Mouse (Mus musculus) heart, adult 10 weeks (tissue): ENCODE results near the gene Sarnp. TPM values are rescaled to one million over a fixed set of nuclear protein-coding genes. Genes with fewer than 3 reads are reported as not detected.

Experiments used
- polyA plus RNA-seq: library from polyadenylated mRNA; stranded (reverse); fragments of 350-450 nt; fragmentation: Illumina TruSeq; extraction: RNeasy Lipid Tissue Mini Kit (QIAGEN cat#74804); gene quantifications from one replicate; pipeline ENCODE4 v1.2.3, GENCODE M21; 2014; ENCODE audit warnings: low read depth, low replicate concordance

Sarnp gene
- 89.3 TPM for polyA plus RNA-seq

GRCm38 (mm10) chr10:128817033-128817432 lies at the start of gene Sarnp:
Gene Sarnp, plus strand, starts transcription at chr10:128817333.

DNA sequence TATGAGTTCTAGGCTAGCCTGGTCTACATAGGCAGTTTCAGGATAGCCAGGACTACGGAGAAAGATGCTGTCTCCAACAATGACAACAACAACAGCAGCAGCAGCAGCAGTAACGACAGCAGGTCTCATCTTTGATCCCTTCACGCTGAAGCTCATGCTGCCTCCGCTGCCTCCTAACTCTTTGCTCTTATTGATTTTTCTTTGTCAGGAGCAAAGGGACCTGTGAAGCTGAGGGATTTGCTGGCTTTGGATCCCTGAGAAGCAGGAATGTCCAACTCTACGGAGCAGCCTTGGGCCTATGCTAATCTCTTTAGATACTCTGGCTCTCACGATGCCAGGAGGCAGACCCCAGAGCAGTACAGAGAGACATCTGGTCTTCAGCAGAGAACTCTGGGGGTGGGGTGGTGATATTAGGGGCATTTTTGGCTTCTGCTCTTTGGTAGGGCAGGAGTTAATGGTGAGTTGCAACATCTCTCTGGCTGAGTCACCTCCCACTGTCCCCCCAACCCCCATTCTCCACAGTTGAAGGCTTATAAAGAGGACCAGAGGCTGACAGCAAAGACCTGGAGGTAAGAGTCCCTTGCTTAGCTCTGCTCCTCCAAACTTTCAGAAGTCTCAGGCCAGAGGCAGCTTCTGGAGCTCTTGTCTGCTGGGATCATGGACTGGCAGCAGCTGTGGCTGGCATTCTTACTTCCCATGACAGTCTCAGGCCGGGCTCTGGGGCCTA lies 26.6 kb upstream of the Sarnp start, which contains the start of gene Mmp19:
TSS of gene Mmp19 (plus strand) at position 513 of the 727 bp plus-strand sequence.

GRCm38 (mm10) chr10:128803771-128804270 lies 13.3 kb upstream of the Sarnp start, which contains the start of gene Dnajc14:
Gene Dnajc14, plus strand, starts transcription at chr10:128804062.

DNA sequence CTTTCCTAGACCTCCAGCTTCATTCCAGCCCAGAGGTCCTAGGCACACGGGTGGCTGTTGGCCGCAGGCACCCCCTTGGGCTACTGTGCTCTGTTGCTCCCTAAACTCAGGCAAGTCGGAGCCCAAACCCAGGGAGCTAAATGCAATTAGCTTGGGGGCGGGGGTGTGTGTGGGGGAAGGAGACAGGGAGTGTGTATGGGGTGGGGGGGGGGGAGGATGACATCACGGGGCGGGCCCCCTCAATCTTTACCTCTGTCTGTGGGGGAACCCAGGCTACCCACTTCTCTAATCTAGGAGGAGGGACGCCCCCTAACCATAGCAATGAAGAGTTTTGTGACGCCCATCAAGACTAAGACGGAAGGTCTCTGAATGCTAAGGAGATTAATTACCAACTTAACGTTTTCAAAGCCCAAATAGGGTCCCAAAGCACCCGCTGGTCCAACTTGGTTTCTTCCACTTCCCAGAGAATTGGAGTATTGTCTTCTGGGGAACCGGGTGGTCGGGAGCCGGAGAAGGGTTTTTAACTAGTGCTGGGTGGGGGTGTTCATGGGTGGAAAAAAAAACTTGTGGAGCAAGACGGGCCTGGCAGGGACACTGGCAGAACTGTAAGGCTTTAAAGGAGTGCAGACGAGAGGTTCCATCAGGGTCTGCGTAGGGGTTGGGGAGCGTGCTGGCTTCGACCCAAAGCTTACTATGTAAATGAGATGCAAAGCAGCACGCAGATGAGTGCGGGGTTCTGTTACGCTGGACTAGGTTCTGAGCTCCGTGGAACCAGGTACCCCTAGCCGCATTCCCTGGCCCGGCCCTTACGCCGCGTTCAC lies 12.7 kb upstream of the Sarnp start, which contains the start of gene Tmem198b:
TSS of gene Tmem198b (minus strand) at position 100 of the 821 bp plus-strand sequence.

GRCm38 (mm10) chr10:128821358-128822056 lies 4.4 kb downstream of the Sarnp start, which contains the start of gene Ormdl2:
Gene Ormdl2, minus strand, starts transcription at chr10:128821645.

GRCm38 (mm10) chr10:128891296-128892094 lies 74.4 kb downstream of the Sarnp start, which contains the start of gene Gdf11:
Gene Gdf11, minus strand, starts transcription at chr10:128891718.

GRCm38 (mm10) chr10:128900698-128901097 lies 83.6 kb downstream of the Sarnp start, which contains the start of gene Cd63:
Gene Cd63, plus strand, starts transcription at chr10:128900989.

DNA sequence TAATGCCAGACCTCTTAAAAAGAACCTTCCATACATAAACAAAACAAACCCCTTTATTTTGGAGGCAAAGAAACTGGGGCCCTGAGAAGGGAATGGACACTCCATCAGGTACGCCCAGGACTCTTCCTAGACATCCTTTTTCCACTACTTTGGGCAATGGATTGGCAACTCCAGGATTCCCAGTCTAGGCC lies 105.6 kb downstream of the Sarnp start, which contains the start of gene Rdh5:
TSS of gene Rdh5 (minus strand) at position 67 of the 191 bp plus-strand sequence.

GRCm38 (mm10) chr10:128923935-128924334 lies 106.8 kb downstream of the Sarnp start, which contains the start of gene Bloc1s1:
Gene Bloc1s1, minus strand, starts transcription at chr10:128924035.

Other genes with a start within 250 kb of the Sarnp start
- 7.1 TPM for gene Erbb3, start 227.7 kb upstream of the Sarnp start, polyA plus RNA-seq
- 328 TPM for gene Rps26, start 190.6 kb upstream of the Sarnp start, polyA plus RNA-seq
- gene Ikzf4, start 171.3 kb upstream of the Sarnp start, polyA plus RNA-seq: 0.37 TPM
- 27.1 TPM for gene Suox, start 143.3 kb upstream of the Sarnp start, polyA plus RNA-seq
- gene Rab5b, start 121.1 kb upstream of the Sarnp start, polyA plus RNA-seq: 82.2 TPM
- 0.26 TPM for gene Pmel, start 113.1 kb upstream of the Sarnp start, polyA plus RNA-seq
- 13.9 TPM for gene Cdk2, start 112.3 kb upstream of the Sarnp start, polyA plus RNA-seq
- 12.8 TPM for gene Dgka, start 72.5 kb upstream of the Sarnp start, polyA plus RNA-seq
- gene Pym1, start 69.4 kb upstream of the Sarnp start, polyA plus RNA-seq: 9.7 TPM
- 1.7 TPM for gene Mmp19, start 26.4 kb upstream of the Sarnp start, polyA plus RNA-seq
- 30.3 TPM for gene Dnajc14, start 13.3 kb upstream of the Sarnp start, polyA plus RNA-seq
- 9.2 TPM for gene Tmem198b, start 13.0 kb upstream of the Sarnp start, polyA plus RNA-seq
- gene Ormdl2, start 4.3 kb downstream of the Sarnp start, polyA plus RNA-seq: 14.6 TPM
- 0.97 TPM for gene Gdf11, start 74.4 kb downstream of the Sarnp start, polyA plus RNA-seq
- gene Cd63, start 83.7 kb downstream of the Sarnp start, polyA plus RNA-seq: 176 TPM
- 13.4 TPM for gene Rdh5, start 105.6 kb downstream of the Sarnp start, polyA plus RNA-seq
- 352 TPM for gene Bloc1s1, start 106.7 kb downstream of the Sarnp start, polyA plus RNA-seq
- gene Itga7, start 116.5 kb downstream of the Sarnp start, polyA plus RNA-seq: 122 TPM
- not detected for gene Mettl7b, start 143.7 kb downstream of the Sarnp start, polyA plus RNA-seq
- not detected for gene Olfr9, start 172.1 kb downstream of the Sarnp start, polyA plus RNA-seq
- gene Olfr763, start 193.5 kb downstream of the Sarnp start, polyA plus RNA-seq: not detected
- gene Olfr764-ps1, start 222.6 kb downstream of the Sarnp start, polyA plus RNA-seq: not detected
- not detected for gene Olfr765, start 232.7 kb downstream of the Sarnp start, polyA plus RNA-seq